Mouse (Mus musculus) MEL-GATA-1-ER (cell line): ENCODE measurements around the gene Gm49393.

Experiments
- DNase-seq: peaks from one replicate; pipeline ENCODE4 v3.0.0-alpha.2; 2012; ENCODE audit warnings: low read depth; ENCODE audit errors: extremely low read depth

Gene Gm49393

GRCm38 (mm10) chr13:60809690-60810089 is 125.7 kb downstream of the Gm49393 start:
- DNase-seq: no peak
